Mouse (Mus musculus) heart, postnatal 0 days (tissue): ENCODE measurements at regions not wholly inside any gene's neighbourhood (a gene's known extent, or its start where the extent isn't known, plus 50 kb on each side); places are given as distances from the start of the nearest gene placed in this dataset.
"Not testable (repeated sequence)": the region's sequence is repeated elsewhere in the genome, so short reads cannot be mapped to it uniquely, and the experiment has no call there.

Source experiments
- CTCF ChIP-seq: IDR thresholded peaks from 2 replicates; pipeline ENCODE4 v1.5.1; 2016; ENCODE audit warnings: antibody characterized with exemption, control low read depth, low read depth
- EP300 ChIP-seq: IDR thresholded peaks from 2 replicates; pipeline ENCODE4 v1.6.1; 2016; ENCODE audit warnings: antibody characterized with exemption, low read depth

GRCm38 (mm10) chr14:120773001-120773400, 138.0 kb upstream of the Ipo5 start:
- not testable (repeated sequence) for TF ChIP-seq CTCF, EP300
